Mouse (Mus musculus) urinary bladder, adult 2 months (tissue): ENCODE data around the gene Wfdc12. TPM values are rescaled to one million over a fixed set of nuclear protein-coding genes. Genes with fewer than 3 reads are reported as not detected.

ENCODE experiments used
- polyA plus RNA-seq: library from polyadenylated mRNA; depleted of rRNA; stranded (reverse); fragments of >200 nt; gene quantifications from 2 replicates; pipeline ENCODE4 v1.2.3, GENCODE M21; 2012; rRNA removed

The Wfdc12 gene
- polyA plus RNA-seq, 1 experiment, result 0.11 TPM

Other genes starting within 250 kb of the Wfdc12 start
- gene Ywhab, start 195.6 kb downstream of the Wfdc12 start, polyA plus RNA-seq, result 134 and 158 TPM in 2 replicates
- gene Pabpc1l, start 165.2 kb downstream of the Wfdc12 start, polyA plus RNA-seq, result 0.95 and 1.6 TPM in 2 replicates
- gene Stk4, start 120.3 kb downstream of the Wfdc12 start, polyA plus RNA-seq, result 18.3 and 20.9 TPM in 2 replicates
- gene Tomm34, start 119.4 kb downstream of the Wfdc12 start, polyA plus RNA-seq, result 38.6 and 48.0 TPM in 2 replicates
- gene Kcns1, start 19.5 kb downstream of the Wfdc12 start, polyA plus RNA-seq, result 0.03 TPM in 1 of 2 replicates, not detected in the other
- gene Wfdc5, start 7.9 kb downstream of the Wfdc12 start, polyA plus RNA-seq, result 0.03 TPM in 1 of 2 replicates, not detected in the other
- gene Wfdc15a, start 9.5 kb upstream of the Wfdc12 start, polyA plus RNA-seq, result not detected in 2 replicates
- 90.6 and 114 TPM in 2 replicates for gene Wfdc15b, start 31.1 kb upstream of the Wfdc12 start, polyA plus RNA-seq
- gene Svs2, start 47.9 kb upstream of the Wfdc12 start, polyA plus RNA-seq, result not detected in 2 replicates
- gene Svs3b, start 66.0 kb upstream of the Wfdc12 start, polyA plus RNA-seq, result not detected in 2 replicates
- not detected in 2 replicates for gene Svs4, start 87.9 kb upstream of the Wfdc12 start, polyA plus RNA-seq
- not detected in 2 replicates for gene Svs3a, start 98.7 kb upstream of the Wfdc12 start, polyA plus RNA-seq
- gene Svs6, start 126.1 kb upstream of the Wfdc12 start, polyA plus RNA-seq, result not detected in 2 replicates
- 0.11 TPM in 1 of 2 replicates, not detected in the other for gene Svs5, start 142.1 kb upstream of the Wfdc12 start, polyA plus RNA-seq
- gene Slpi, start 198.5 kb upstream of the Wfdc12 start, polyA plus RNA-seq, result 28.3 and 42.1 TPM in 2 replicates
- gene Rbpjl, start 212.5 kb upstream of the Wfdc12 start, polyA plus RNA-seq, result 0.01 TPM in 1 of 2 replicates, not detected in the other
- 3.1 and 3.4 TPM in 2 replicates for gene Matn4, start 214.6 kb upstream of the Wfdc12 start, polyA plus RNA-seq